Mouse (Mus musculus) heart, embryonic 12.5 days (tissue): Measurements from ENCODE around the gene Wiz. TPM values are rescaled to one million over a fixed set of nuclear protein-coding genes. Genes with fewer than 3 reads are reported as not detected.

ENCODE experiments used
- ATAC-seq: fragments of 200-750 bp; cut with Nextera tagmentation; 2 replicates; pipeline ENCODE4 v1.8.0; 2017; ENCODE audit warnings: moderate TSS enrichment, moderate library complexity; ENCODE audit not compliant: insufficient number of reproducible peaks, low FRiP score
- H3K27ac ChIP-seq: fragments of 300-500 bp; sonication (generic); 2 replicates; pipeline ENCODE4 v1.5.1; 2016; ENCODE audit warnings: mild to moderate bottlenecking, moderate library complexity; ENCODE audit not compliant: poor library complexity, severe bottlenecking
- H3K27me3 ChIP-seq: fragments of 300-500 bp; sonication (generic); replicated peaks from 2 replicates; pipeline ENCODE4 v1.6.1; 2016; ENCODE audit warnings: mild to moderate bottlenecking, moderate library complexity
- H3K36me3 ChIP-seq: fragments of 300-500 bp; sonication (generic); 2 replicates; pipeline ENCODE4 v1.6.1; 2016; ENCODE audit warnings: mild to moderate bottlenecking, moderate library complexity
- H3K4me1 ChIP-seq: fragments of 300-500 bp; sonication (generic); replicated peaks from 2 replicates; pipeline ENCODE4 v1.6.1; 2016; ENCODE audit warnings: mild to moderate bottlenecking
- H3K4me2 ChIP-seq: fragments of 300-500 bp; sonication (generic); 2 replicates; pipeline ENCODE4 v1.6.1; 2016; ENCODE audit warnings: mild to moderate bottlenecking, moderate library complexity
- H3K4me3 ChIP-seq: fragments of 300-500 bp; sonication (generic); 2 replicates; pipeline ENCODE4 v1.5.1; 2016; ENCODE audit warnings: mild to moderate bottlenecking
- H3K9ac ChIP-seq: fragments of 300-500 bp; sonication (generic); 2 replicates; pipeline ENCODE4 v1.6.1; 2016; ENCODE audit warnings: mild to moderate bottlenecking, moderate library complexity
- H3K9me3 ChIP-seq: fragments of 300-500 bp; sonication (generic); replicated peaks from 2 replicates; pipeline ENCODE4 v1.6.1; 2016; ENCODE audit warnings: mild to moderate bottlenecking, moderate library complexity
- WGBS: fragments of 180-500 bp; shearing (Covaris S2); methylation state at CpG from one replicate; pipeline ENCODE4 v1.1.7; 2016; 5-methylcytosine and 5-hydroxymethylcytosine counted together
- polyA plus RNA-seq: library from polyadenylated mRNA; unstranded; fragments of >200 nt; fragmentation: Nextera tagmentation; extraction: Ambion mirVana; gene quantifications from 2 replicates; pipeline ENCODE4 v1.2.1, GENCODE M21; 2016

Wiz gene
- polyA plus RNA-seq, 1 experiment from 2014 or later, result 23.7 TPM

- ATAC-seq, result no peak
- no peak overlapping the region for H3K4me3 ChIP-seq
These were observed 22.7 kb upstream of the Wiz start for GRCm38 (mm10) chr17:32411898-32412297.

GRCm38 (mm10) chr17:32403417-32403816, 14.2 kb upstream of the Wiz start, which contains the start of gene Rasal3:
Gene Rasal3 (minus strand): TSS chr17:32403583.
- Histone ChIP-seq H3K9me3 (no peaks in the 10 kb centered on the region), H3K9ac (no peak within 1 kb of the TSS), H3K4me1 (no peaks in the 10 kb centered on the region), H3K36me3 (no peaks in the 10 kb centered on the region), H3K27ac (no peak within 1 kb of the TSS), H3K4me3 (no peak within 1 kb of the TSS), H3K4me2 (no peak within 1 kb of the TSS), H3K27me3 (peaks cover 15% of the 10 kb centered on the region)
- 63% methylated on average over 8 of the region's 8 CpGs for WGBS
- no peak for ATAC-seq

More at GRCm38 (mm10) chr17:32411898-32412297, 22.7 kb upstream of the Wiz start:
- WGBS, result 85% methylated on average over 6 of the region's 6 CpGs
- no peak overlapping the region for H3K9ac ChIP-seq
- no peak overlapping the region for H3K27ac ChIP-seq
- H3K27me3 ChIP-seq, result peaks cover 29% of the 10 kb centered on the region
- H3K4me1 ChIP-seq, result 0 out of 2 replicates have a peak, but pooled peaks cover 4% of the 10 kb centered on the region
- H3K4me2 ChIP-seq, result no peak overlapping the region
- H3K9me3 ChIP-seq, result no peaks in the 10 kb centered on the region
- H3K36me3 ChIP-seq, result no peaks in the 10 kb centered on the region

GRCm38 (mm10) chr17:32402779-32403157, 13.5 kb upstream of the Wiz start:
- Histone ChIP-seq H3K9ac (no peak overlapping the region), H3K36me3 (no peaks in the 10 kb centered on the region), H3K9me3 (no peaks in the 10 kb centered on the region), H3K27me3 (peaks cover 21% of the 10 kb centered on the region), H3K4me1 (no peaks in the 10 kb centered on the region), H3K27ac (no peak overlapping the region), H3K4me2 (no peak overlapping the region), H3K4me3 (no peak overlapping the region)
- ATAC-seq, result no peak; the same call in 1 of the 2 replicates
- 63% methylated on average over 11 of the region's 11 CpGs for WGBS

- H3K9ac ChIP-seq, result no peak overlapping the region
- no peaks in the 10 kb centered on the region for H3K4me1 ChIP-seq
- 75% methylated on average over 9 of the region's 9 CpGs for WGBS
- no peak overlapping the region for H3K27ac ChIP-seq
- no peak overlapping the region for H3K4me3 ChIP-seq
- ATAC-seq, result no peak
- H3K27me3 ChIP-seq, result peaks cover 27% of the 10 kb centered on the region
- H3K36me3 ChIP-seq, result no peaks in the 10 kb centered on the region
- no peak overlapping the region for H3K4me2 ChIP-seq
- H3K9me3 ChIP-seq, result no peaks in the 10 kb centered on the region
These were observed 13.0 kb upstream of the Wiz start for GRCm38 (mm10) chr17:32402011-32402778.

GRCm38 (mm10) chr17:32396266-32396665, 7.0 kb upstream of the Wiz start:
- Histone ChIP-seq H3K4me2 (peak overlapping the region; percentile 63), H3K4me1 (peaks cover 8% of the 10 kb centered on the region), H3K36me3 (no peaks in the 10 kb centered on the region), H3K27ac (no peak overlapping the region), H3K9ac (no peak overlapping the region), H3K4me3 (peak overlapping the region; percentile 35), H3K27me3 (peaks cover 86% of the 10 kb centered on the region), H3K9me3 (no peaks in the 10 kb centered on the region)
- WGBS, result 11% methylated on average over 36 of the region's 37 CpGs
- 0 out of 2 replicates have a peak, but pooled peaks have one; percentile 37 for ATAC-seq

GRCm38 (mm10) chr17:32393944-32394343, 4.7 kb upstream of the Wiz start:
- H3K4me2 ChIP-seq, result no peak overlapping the region
- 88% methylated on average over 10 of the region's 10 CpGs for WGBS
- H3K4me3 ChIP-seq, result no peak overlapping the region
- no peak overlapping the region for H3K27ac ChIP-seq
- H3K9me3 ChIP-seq, result no peaks in the 10 kb centered on the region
- no peak overlapping the region for H3K9ac ChIP-seq
- peaks cover 82% of the 10 kb centered on the region for H3K27me3 ChIP-seq
- H3K36me3 ChIP-seq, result no peaks in the 10 kb centered on the region
- no peak for ATAC-seq
- peaks cover 11% of the 10 kb centered on the region for H3K4me1 ChIP-seq

- Histone ChIP-seq H3K4me3 (peak overlapping the region; percentile 86), H3K27me3 (peaks cover 28% of the 10 kb centered on the region), H3K9ac (peak overlapping the region; percentile 88), H3K27ac (peak overlapping the region; percentile 74; the same call in 1 of the 2 replicates), H3K4me1 (peaks cover 27% of the 10 kb centered on the region), H3K9me3 (no peaks in the 10 kb centered on the region), H3K36me3 (no peaks in the 10 kb centered on the region), H3K4me2 (peak overlapping the region; percentile 99)
- peak; percentile 63 for ATAC-seq
- 2% methylated on average over 25 of the region's 39 CpGs for WGBS
These were observed 704 bp downstream of the Wiz start for GRCm38 (mm10) chr17:32388370-32389100.

- Histone ChIP-seq H3K27me3 (peaks cover 23% of the 10 kb centered on the region), H3K4me3 (peak overlapping the region; percentile 86), H3K4me2 (peak overlapping the region; percentile 99), H3K4me1 (peaks cover 32% of the 10 kb centered on the region), H3K27ac (no peak overlapping the region), H3K36me3 (no peaks in the 10 kb centered on the region), H3K9me3 (no peaks in the 10 kb centered on the region), H3K9ac (peak overlapping the region; percentile 88; the same call in 1 of the 2 replicates)
- ATAC-seq, result no peak
- 47% methylated on average over 7 of the region's 7 CpGs for WGBS
These were observed 1.3 kb downstream of the Wiz start for GRCm38 (mm10) chr17:32387986-32388369.

GRCm38 (mm10) chr17:32386659-32387432, 2.4 kb downstream of the Wiz start:
- no peaks in the 10 kb centered on the region for H3K36me3 ChIP-seq
- H3K4me3 ChIP-seq, result no peak overlapping the region
- H3K27me3 ChIP-seq, result peaks cover 12% of the 10 kb centered on the region
- 68% methylated on average over 9 of the region's 9 CpGs for WGBS
- H3K27ac ChIP-seq, result no peak overlapping the region
- peaks cover 34% of the 10 kb centered on the region for H3K4me1 ChIP-seq
- no peak overlapping the region for H3K9ac ChIP-seq
- H3K4me2 ChIP-seq, result no peak overlapping the region
- no peak for ATAC-seq
- no peaks in the 10 kb centered on the region for H3K9me3 ChIP-seq

- no peaks in the 10 kb centered on the region for H3K36me3 ChIP-seq
- H3K9me3 ChIP-seq, result no peaks in the 10 kb centered on the region
- no peak overlapping the region for H3K9ac ChIP-seq
- WGBS, result 68% methylated on average over 5 of the region's 5 CpGs
- H3K4me3 ChIP-seq, result no peak overlapping the region
- H3K27me3 ChIP-seq, result no peaks in the 10 kb centered on the region
- peak overlapping the region; percentile 23 for H3K4me2 ChIP-seq
- H3K27ac ChIP-seq, result no peak overlapping the region
- ATAC-seq, result no peak
- H3K4me1 ChIP-seq, result peaks cover 28% of the 10 kb centered on the region
These were observed 5.6 kb downstream of the Wiz start for GRCm38 (mm10) chr17:32383661-32384060.

GRCm38 (mm10) chr17:32382576-32382975, 6.7 kb downstream of the Wiz start:
- Histone ChIP-seq H3K4me1 (peaks cover 20% of the 10 kb centered on the region), H3K4me2 (no peak overlapping the region), H3K36me3 (peaks cover 7% of the 10 kb centered on the region), H3K27me3 (no peaks in the 10 kb centered on the region), H3K9ac (no peak overlapping the region), H3K9me3 (no peaks in the 10 kb centered on the region), H3K27ac (no peak overlapping the region), H3K4me3 (no peak overlapping the region)
- 90% methylated on average over 7 of the region's 7 CpGs for WGBS
- no peak for ATAC-seq
